ENCODE assay signal across 9 mouse cellular contexts in the genomic region with DNA sequence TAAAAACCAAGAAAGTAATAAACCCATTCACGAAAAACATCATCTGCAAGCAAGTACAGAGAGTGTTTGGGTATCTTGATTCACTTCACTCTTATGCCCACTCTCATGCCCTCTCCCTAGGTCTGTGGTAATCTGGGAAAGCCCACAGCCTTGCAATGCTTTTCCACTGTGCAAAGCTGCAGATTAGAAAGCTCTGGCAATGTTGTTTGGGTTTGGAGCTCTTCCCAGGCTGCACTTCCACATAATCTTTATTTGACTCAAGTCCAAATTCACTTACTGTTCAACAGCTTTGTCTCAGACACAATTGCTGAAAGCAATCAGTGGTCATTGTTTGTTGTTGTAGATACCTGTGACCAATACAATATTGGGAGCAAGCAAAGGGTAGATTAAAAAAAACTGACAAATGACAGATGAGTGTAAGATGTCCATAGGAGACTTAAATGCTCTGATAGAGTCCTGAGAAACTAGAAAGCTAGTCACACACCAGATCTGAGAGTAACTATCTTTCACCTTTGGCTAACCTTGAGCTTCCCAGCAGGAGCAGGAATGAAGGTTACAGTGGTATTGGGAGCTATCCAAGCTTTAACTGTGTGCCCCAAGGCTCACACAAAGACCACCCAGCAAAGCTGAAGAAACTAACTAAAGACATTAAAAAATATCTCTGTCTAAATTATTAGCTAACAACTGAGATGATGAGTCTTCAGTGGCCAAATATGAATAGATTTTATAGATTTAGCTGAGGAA.
DNase-seq lines count a peak whose midpoint lies in the region; ATAC-seq and TF ChIP-seq lines count a peak whose summit lies in the region.
"Had no signal": no experiment of that assay in that cellular context is flagged by ENCODE, and none has a peak within 500 bp of the region (broad histone marks: within the 10 kb centered on the region; RNA-seq: fewer than 3 reads in every experiment).

No protein-coding gene starts in this region.

- H3K4me3 ChIP-seq in intestine, postnatal 0 days (ENCODE audit: low read depth, low read length), result no peak overlapping the region

- H3K36me3 ChIP-seq in intestine, postnatal 0 days (ENCODE audit: control insufficient read depth, insufficient read depth), result no peaks in the 10 kb centered on the region

- H3K27ac ChIP-seq in intestine, postnatal 0 days (ENCODE audit: low read depth, low read length), result no peak overlapping the region

- 95% methylated on average over 1 of the region's 1 CpGs for WGBS in intestine, postnatal 0 days

- H3K4me1 ChIP-seq in intestine, postnatal 0 days (replicated peaks; ENCODE audit: control insufficient read depth, insufficient read depth, low read length), result no peaks in the 10 kb centered on the region

- TF ChIP-seq CTCF in intestine, postnatal 0 days (IDR thresholded peaks at IDR 0.05; ENCODE audit: low read depth), result no peak

- no peak overlapping the region for H3K9ac ChIP-seq in intestine, postnatal 0 days (ENCODE audit: low read depth, low read length)

- H3K4me2 ChIP-seq in intestine, postnatal 0 days (replicated peaks; ENCODE audit: low read depth), result no peak overlapping the region

- no peak for ATAC-seq in intestine, postnatal 0 days

- intact Hi-C loops in heart, postnatal 10 days (cut with DNase I), result loop anchor here (10.0 kb wide), 1 partner anchor 765 kb away; no protein-coding TSS in a partner anchor

- H3K27me3 ChIP-seq in intestine, postnatal 0 days (replicated peaks; ENCODE audit: control insufficient read depth, insufficient read depth, low read length), result no peaks in the 10 kb centered on the region

- H3K9me3 ChIP-seq in intestine, postnatal 0 days (ENCODE audit: control insufficient read depth), result no peaks in the 10 kb centered on the region

- DNase-seq in cerebellum, postnatal 14 days, result peak; percentile 18 to 37
- DNase-seq in cerebellum, adult 9-10 months, result no peak
- DNase-seq in layer of hippocampus, adult 11-12 months (ENCODE audit: low spot score), result peak; percentile 17
- DNase-seq in layer of hippocampus, adult 9-10 months (ENCODE audit: low spot score), result no peak
- peak; percentile 26 to 27 for DNase-seq in right cerebral cortex, postnatal 10 days (ENCODE audit: low spot score in 2 of 2)
- no peak for DNase-seq in right cerebral cortex, postnatal 25 days
- peak; percentile 74 to 76 for DNase-seq in heart, postnatal 10 days
- DNase-seq: retina, postnatal 1 day had no signal

Comparison
In these comparisons a context has a peak if more than half of its experiments do, and no peak if none do; other contexts are left out.
1. DNase-seq: peak in cerebellum, postnatal 14 days (2 of 2), layer of hippocampus, adult 11-12 months (single experiment), right cerebral cortex, postnatal 10 days (2 of 2) and heart, postnatal 10 days (2 of 2); none in cerebellum, adult 9-10 months (single experiment), layer of hippocampus, adult 9-10 months (single experiment) and right cerebral cortex, postnatal 25 days (single experiment).